Mouse (Mus musculus) frontal cortex, adult 2 months (tissue): ENCODE measurements around the gene Gm20721. TPM values are rescaled to one million over a fixed set of nuclear protein-coding genes. Genes with fewer than 3 reads are reported as not detected.
"Not testable (repeated sequence)": the region's sequence is repeated elsewhere in the genome, so short reads cannot be mapped to it uniquely, and the experiment has no call there.

Experiments
- DNase-seq, 2 experiments: peaks; one replicate each; pipeline ENCODE4 v3.0.0; 2022; ENCODE audit warnings: low spot score in 1 of 2; ENCODE audit errors: extremely low spot score in 1 of 2
- polyA plus RNA-seq: library from polyadenylated mRNA; depleted of rRNA; stranded (reverse); fragments of >200 nt; gene quantifications from 2 replicates; pipeline ENCODE4 v1.2.3, GENCODE M21; 2012; rRNA removed

Gene Gm20721
- 2.9 and 7.7 TPM in 2 replicates for polyA plus RNA-seq

- DNase-seq: no peak
Observed at GRCm38 (mm10) chr2:174346612-174346998, at the start of gene Gm20721. TSS of gene Gm20721 (minus strand) at chr2:174346712.

GRCm38 (mm10) chr2:174393383-174393782 is 46.9 kb upstream of the Gm20721 start:
- DNase-seq: no peak

GRCm38 (mm10) chr2:174392554-174392953 is 46.0 kb upstream of the Gm20721 start:
- no peak for DNase-seq

GRCm38 (mm10) chr2:174391936-174392335 is 45.4 kb upstream of the Gm20721 start:
- no peak for DNase-seq

- no peak for DNase-seq
Observed at GRCm38 (mm10) chr2:174381021-174381420, 34.5 kb upstream of the Gm20721 start.

GRCm38 (mm10) chr2:174366571-174366970 is 20.1 kb upstream of the Gm20721 start:
- DNase-seq: no peak

GRCm38 (mm10) chr2:174359656-174360055 is 13.1 kb upstream of the Gm20721 start:
- DNase-seq: no peak

- no peak for DNase-seq
Observed at GRCm38 (mm10) chr2:174358516-174358915, 12.0 kb upstream of the Gm20721 start.

GRCm38 (mm10) chr2:174346999-174347668 is 622 bp upstream of the Gm20721 start:
- DNase-seq: not testable (repeated sequence)

GRCm38 (mm10) chr2:174344996-174345395 is 1.5 kb downstream of the Gm20721 start:
- DNase-seq: no peak

- peak; percentile 86 to 87 for DNase-seq
Observed at GRCm38 (mm10) chr2:174344003-174344655, 2.4 kb downstream of the Gm20721 start.

- no peak for DNase-seq
Observed at GRCm38 (mm10) chr2:174343566-174343965, 2.9 kb downstream of the Gm20721 start.

- no peak for DNase-seq
Observed at GRCm38 (mm10) chr2:174342793-174343400, 3.6 kb downstream of the Gm20721 start.

- no peak for DNase-seq
Observed at GRCm38 (mm10) chr2:174340893-174341580, 5.5 kb downstream of the Gm20721 start.

GRCm38 (mm10) chr2:174340229-174340892 is 6.2 kb downstream of the Gm20721 start:
- no peak for DNase-seq

- no peak for DNase-seq
Observed at GRCm38 (mm10) chr2:174339701-174340100, 6.8 kb downstream of the Gm20721 start.

- DNase-seq: no peak
Observed at GRCm38 (mm10) chr2:174337275-174337674, 9.2 kb downstream of the Gm20721 start.

- DNase-seq: no peak
Observed at GRCm38 (mm10) chr2:174334415-174334814, 12.1 kb downstream of the Gm20721 start.

- DNase-seq: no peak
Observed at GRCm38 (mm10) chr2:174333239-174333890, 13.1 kb downstream of the Gm20721 start.
